Mouse (Mus musculus) neural tube, embryonic 14.5 days (tissue): ENCODE data around the gene Trappc4. TPM values are rescaled to one million over a fixed set of nuclear protein-coding genes. Genes with fewer than 3 reads are reported as not detected.
"Not testable (repeated sequence)": the region's sequence is repeated elsewhere in the genome, so short reads cannot be mapped to it uniquely, and the experiment has no call there.

Experiments used
- ATAC-seq: fragments of 200-750 bp; cut with Nextera tagmentation; 2 replicates; pipeline ENCODE4 v1.8.0; 2017; ENCODE audit warnings: low read depth, mild to moderate bottlenecking, moderate TSS enrichment, moderate library complexity
- H3K27ac ChIP-seq: fragments of 300-500 bp; sonication (generic); 2 replicates; pipeline ENCODE4 v1.5.1; 2014; ENCODE audit warnings: low read depth, mild to moderate bottlenecking, control low read depth, low read length, moderate library complexity, mixed read lengths
- H3K27me3 ChIP-seq: fragments of 300-500 bp; sonication (generic); 2 replicates; pipeline ENCODE4 v1.6.1; 2014; ENCODE audit warnings: low read length; ENCODE audit not compliant: control insufficient read depth, insufficient read depth
- H3K36me3 ChIP-seq: fragments of 300-500 bp; sonication (generic); 2 replicates; pipeline ENCODE4 v1.6.1; 2014; ENCODE audit warnings: low read length, mixed read lengths; ENCODE audit not compliant: control insufficient read depth, insufficient read depth
- H3K4me1 ChIP-seq: fragments of 300-500 bp; sonication (generic); 2 replicates; pipeline ENCODE4 v1.6.1; 2014; ENCODE audit warnings: low read length; ENCODE audit not compliant: control insufficient read depth, insufficient read depth
- H3K4me2 ChIP-seq: fragments of 300-500 bp; sonication (generic); 2 replicates; pipeline ENCODE4 v1.6.1; 2014; ENCODE audit warnings: mild to moderate bottlenecking, low read depth, low read length, control low read depth
- H3K4me3 ChIP-seq: fragments of 300-500 bp; sonication (generic); 2 replicates; pipeline ENCODE4 v1.5.1; 2014; ENCODE audit warnings: low read depth, low read length, control low read depth, mixed read lengths
- H3K9ac ChIP-seq: fragments of 300-500 bp; sonication (generic); replicated peaks from 2 replicates; pipeline ENCODE4 v1.6.1; 2014; ENCODE audit warnings: low read depth, mild to moderate bottlenecking, control low read depth, low read length, mixed read lengths
- H3K9me3 ChIP-seq: fragments of 300-500 bp; sonication (generic); 2 replicates; pipeline ENCODE4 v1.6.1; 2016; ENCODE audit warnings: low read length; ENCODE audit not compliant: control insufficient read depth
- WGBS: fragments of 180-500 bp; shearing (Covaris S2); extraction: QIAGEN DNeasy Blood & Tissue Kit; methylation state at CpG from one replicate; pipeline ENCODE4 v1.1.7; 2014; 5-methylcytosine and 5-hydroxymethylcytosine counted together
- polyA plus RNA-seq: library from polyadenylated mRNA; unstranded; fragments of >200 nt; fragmentation: Nextera tagmentation; extraction: Ambion mirVana; gene quantifications from 2 replicates; pipeline ENCODE4 v1.2.1, GENCODE M21; 2014

Trappc4 gene
- polyA plus RNA-seq, 1 experiment from 2014 or later, result 305 TPM

- Histone ChIP-seq H3K4me3 (no peak overlapping the region), H3K9me3 (no peaks in the 10 kb centered on the region), H3K4me2 (no peak overlapping the region), H3K4me1 (peaks cover 6% of the 10 kb centered on the region; the same call in 1 of the 2 replicates), H3K27me3 (no peaks in the 10 kb centered on the region), H3K9ac (no peak overlapping the region), H3K36me3 (peaks cover 41% of the 10 kb centered on the region), H3K27ac (no peak overlapping the region)
- no peak for ATAC-seq
- WGBS, result 100% methylated on average over 1 of the region's 1 CpGs
Observed at GRCm38 (mm10) chr9:44411601-44412130, 4.3 kb upstream of the Trappc4 start.

- Histone ChIP-seq H3K27me3 (no peaks in the 10 kb centered on the region), H3K9me3 (no peaks in the 10 kb centered on the region), H3K4me3 (no peak overlapping the region), H3K9ac (no peak overlapping the region), H3K4me1 (peaks cover 11% of the 10 kb centered on the region; the same call in 1 of the 2 replicates), H3K27ac (no peak overlapping the region), H3K4me2 (no peak overlapping the region), H3K36me3 (peaks cover 40% of the 10 kb centered on the region)
- no peak for ATAC-seq
- 89% methylated on average over 2 of the region's 2 CpGs for WGBS
Observed at GRCm38 (mm10) chr9:44410647-44411336, 3.4 kb upstream of the Trappc4 start.

- Histone ChIP-seq H3K36me3 (peaks cover 53% of the 10 kb centered on the region), H3K4me2 (peak overlapping the region; percentile 72), H3K4me3 (peak overlapping the region; percentile 77), H3K4me1 (peaks cover 13% of the 10 kb centered on the region; the same call in 1 of the 2 replicates)
- 81% methylated on average over 9 of the region's 9 CpGs for WGBS
- not testable (repeated sequence) for H3K27ac ChIP-seq, H3K9ac ChIP-seq, ATAC-seq, H3K9me3 ChIP-seq, H3K27me3 ChIP-seq
Observed at GRCm38 (mm10) chr9:44408693-44409092, 1.3 kb upstream of the Trappc4 start.

GRCm38 (mm10) chr9:44407752-44408097, 325 bp upstream of the Trappc4 start:
- no peaks in the 10 kb centered on the region for H3K27me3 ChIP-seq
- H3K9ac ChIP-seq, result peak overlapping the region; percentile 83
- no peak for ATAC-seq
- WGBS, result under 1% methylated on average over 22 of the region's 24 CpGs
- H3K4me2 ChIP-seq, result peak overlapping the region; percentile 72
- H3K27ac ChIP-seq, result peak overlapping the region; percentile 95
- no peaks in the 10 kb centered on the region for H3K9me3 ChIP-seq
- H3K36me3 ChIP-seq, result peaks cover 55% of the 10 kb centered on the region
- H3K4me3 ChIP-seq, result peak overlapping the region; percentile 77
- peaks cover 13% of the 10 kb centered on the region; the same call in 1 of the 2 replicates for H3K4me1 ChIP-seq

- peaks cover 58% of the 10 kb centered on the region for H3K36me3 ChIP-seq
- H3K4me1 ChIP-seq, result peaks cover 13% of the 10 kb centered on the region; the same call in 1 of the 2 replicates
- H3K27ac ChIP-seq, result no peak overlapping the region
- no peak for ATAC-seq
- WGBS, result 88% methylated on average over 3 of the region's 3 CpGs
- H3K9ac ChIP-seq, result no peak overlapping the region
- no peaks in the 10 kb centered on the region for H3K27me3 ChIP-seq
- H3K9me3 ChIP-seq, result no peaks in the 10 kb centered on the region
- no peak overlapping the region for H3K4me3 ChIP-seq
- no peak overlapping the region for H3K4me2 ChIP-seq
Observed at GRCm38 (mm10) chr9:44405011-44405410, 2.4 kb downstream of the Trappc4 start.

GRCm38 (mm10) chr9:44401081-44401480, 6.3 kb downstream of the Trappc4 start:
- WGBS, result 91% methylated on average over 4 of the region's 4 CpGs
- Histone ChIP-seq H3K36me3 (peaks cover 49% of the 10 kb centered on the region), H3K4me1 (peaks cover 24% of the 10 kb centered on the region)

GRCm38 (mm10) chr9:44399795-44400114, 7.6 kb downstream of the Trappc4 start:
- Histone ChIP-seq H3K36me3 (peaks cover 42% of the 10 kb centered on the region), H3K4me3 (no peak overlapping the region), H3K4me1 (peaks cover 19% of the 10 kb centered on the region), H3K4me2 (peak overlapping the region; percentile 91), H3K27me3 (no peaks in the 10 kb centered on the region), H3K27ac (no peak overlapping the region), H3K9ac (no peak overlapping the region), H3K9me3 (no peaks in the 10 kb centered on the region)
- ATAC-seq, result no peak
- WGBS, result 93% methylated on average over 6 of the region's 6 CpGs

More at GRCm38 (mm10) chr9:44401081-44401480, 6.3 kb downstream of the Trappc4 start:
- no peak overlapping the region for H3K4me3 ChIP-seq
- H3K4me2 ChIP-seq, result no peak overlapping the region
- ATAC-seq, result no peak
- no peak overlapping the region for H3K27ac ChIP-seq
- no peaks in the 10 kb centered on the region for H3K9me3 ChIP-seq
- no peaks in the 10 kb centered on the region for H3K27me3 ChIP-seq
- no peak overlapping the region for H3K9ac ChIP-seq

- H3K27me3 ChIP-seq, result no peaks in the 10 kb centered on the region
- 81% methylated on average over 13 of the region's 13 CpGs for WGBS
- peaks cover 19% of the 10 kb centered on the region for H3K4me1 ChIP-seq
- peak overlapping the region; percentile 76; the same call in 1 of the 2 replicates for H3K9ac ChIP-seq
- 0 out of 2 replicates have a peak overlapping the region, but pooled peaks have one; percentile 10 for H3K27ac ChIP-seq
- peak overlapping the region; percentile 91 for H3K4me2 ChIP-seq
- H3K36me3 ChIP-seq, result peaks cover 37% of the 10 kb centered on the region
- peak overlapping the region; percentile 87 for H3K4me3 ChIP-seq
- H3K9me3 ChIP-seq, result no peaks in the 10 kb centered on the region
- ATAC-seq, result no peak
Observed at GRCm38 (mm10) chr9:44399114-44399794, 8.1 kb downstream of the Trappc4 start.

- H3K9ac ChIP-seq, result peak overlapping the region; percentile 76; the same call in 1 of the 2 replicates
- H3K9me3 ChIP-seq, result no peaks in the 10 kb centered on the region
- peak overlapping the region; percentile 91 for H3K4me2 ChIP-seq
- peaks cover 32% of the 10 kb centered on the region for H3K36me3 ChIP-seq
- peaks cover 19% of the 10 kb centered on the region for H3K4me1 ChIP-seq
- 72% methylated on average over 9 of the region's 9 CpGs for WGBS
- H3K4me3 ChIP-seq, result peak overlapping the region; percentile 87
- ATAC-seq, result no peak
- peak overlapping the region; percentile 78 for H3K27ac ChIP-seq
- no peaks in the 10 kb centered on the region for H3K27me3 ChIP-seq
Observed at GRCm38 (mm10) chr9:44398551-44398950, 8.8 kb downstream of the Trappc4 start.
